Mouse (Mus musculus): ENCODE measurements at regions not wholly inside any gene's neighbourhood (a gene's known extent, or its start where the extent isn't known, plus 50 kb on each side); places are given as distances from the start of the nearest gene placed in this dataset.

DNA sequence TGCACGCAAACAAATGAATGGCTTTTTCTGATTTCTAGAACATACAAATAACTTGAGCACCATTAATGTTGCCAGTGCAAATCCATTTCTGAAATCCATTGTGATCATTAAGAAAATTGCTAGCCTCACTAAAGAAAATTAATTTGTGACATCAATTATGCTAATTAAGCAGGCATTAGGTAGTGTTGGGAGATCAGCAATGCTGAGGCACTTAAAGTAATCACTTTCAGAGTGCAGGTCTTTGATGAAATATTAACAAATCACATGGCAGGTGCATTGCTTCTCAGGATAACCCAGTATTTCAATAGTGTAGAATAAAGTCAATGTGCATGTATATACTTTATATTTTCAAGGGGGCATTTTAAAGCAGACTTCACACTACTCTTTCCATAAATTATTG, 385.0 kb downstream of the Btbd3 start:
- TF ChIP-seq CTCF (IDR thresholded peaks at IDR 0.05; ENCODE audit: control insufficient read depth, insufficient read depth, insufficient replicate concordance, low read depth, low read length): no peak
- TF ChIP-seq POLR2A (IDR thresholded peaks at IDR 0.05; ENCODE audit: control insufficient read depth, low read depth, low read length): no peak
